Mouse (Mus musculus): ENCODE data around the gene Ankrd28. TPM values are rescaled to one million over a fixed set of nuclear protein-coding genes. Genes with fewer than 3 reads are reported as not detected.

Gene Ankrd28
- polyA plus RNA-seq, 1 experiment = 34.0 TPM

DNA sequence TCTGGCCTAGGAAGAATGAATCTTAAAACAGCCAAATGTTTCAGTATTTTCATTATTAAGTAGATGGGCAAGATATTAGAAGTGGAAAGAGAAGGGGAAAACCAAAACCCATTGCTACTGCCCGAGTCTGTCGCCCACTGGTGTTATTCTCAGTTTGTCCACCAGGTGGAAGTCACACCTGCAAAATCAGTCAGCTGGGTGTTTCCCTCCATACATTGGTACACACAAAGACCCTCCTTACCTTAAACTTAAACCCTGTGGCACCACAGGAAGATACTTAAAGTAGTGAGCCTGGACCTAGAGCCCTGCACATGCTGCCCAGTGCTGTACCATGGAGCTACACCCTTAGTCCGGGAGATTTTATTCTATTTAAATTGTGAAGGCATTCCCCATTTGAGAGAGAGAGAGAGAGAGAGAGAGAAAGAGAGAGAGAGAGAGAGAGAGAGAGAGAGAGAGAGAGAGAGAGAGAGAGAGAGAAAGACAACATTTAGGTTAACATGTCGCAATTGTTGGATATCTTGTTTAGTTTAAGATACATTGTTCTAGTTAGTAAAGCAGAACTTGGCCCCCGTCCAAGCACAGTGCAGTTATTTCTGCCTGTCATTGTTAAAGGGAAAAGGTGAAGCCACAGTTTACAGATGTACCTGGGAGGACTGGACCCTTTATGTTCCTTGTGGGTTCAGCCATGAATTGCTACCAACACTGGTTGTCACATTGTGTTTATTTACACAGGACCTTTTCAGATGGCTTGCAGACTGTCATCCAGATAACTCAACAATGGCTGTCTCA, 173.4 kb downstream of the Ankrd28 start:
- Histone ChIP-seq H3K4me3 (replicated peaks; ENCODE audit: insufficient read depth, low read depth, low read length) (no peak overlapping the region), H3K27me3 (ENCODE audit: control insufficient read depth, insufficient read depth, low read length) (no peaks in the 10 kb centered on the region), H3K27ac (ENCODE audit: insufficient read depth, low read length) (no peak overlapping the region), H3K4me1 (ENCODE audit: control insufficient read depth, insufficient read depth, low read length) (no peaks in the 10 kb centered on the region)
- 42% methylated on average over 5 of the region's 5 CpGs for WGBS
- no peak for TF ChIP-seq POLR2A (IDR thresholded peaks at IDR 0.05; ENCODE audit: borderline replicate concordance, insufficient read depth, low read length)
- TF ChIP-seq CTCF (IDR thresholded peaks at IDR 0.05; ENCODE audit: borderline replicate concordance, insufficient read depth, low read depth, low read length) = peak; percentile 92
- peak; percentile 71 to 80 for DNase-seq

- no peak overlapping the region for H3K27ac ChIP-seq (ENCODE audit: insufficient read depth, low read length)
- TF ChIP-seq CTCF (IDR thresholded peaks at IDR 0.05; ENCODE audit: borderline replicate concordance, insufficient read depth, low read depth, low read length) = no peak
- no peak for TF ChIP-seq POLR2A (IDR thresholded peaks at IDR 0.05; ENCODE audit: borderline replicate concordance, insufficient read depth, low read length)
- WGBS = 81% methylated on average over 7 of the region's 7 CpGs
- no peaks in the 10 kb centered on the region for H3K27me3 ChIP-seq (ENCODE audit: control insufficient read depth, insufficient read depth, low read length)
- no peak for DNase-seq
- H3K4me3 ChIP-seq (replicated peaks; ENCODE audit: insufficient read depth, low read depth, low read length) = no peak overlapping the region
- no peaks in the 10 kb centered on the region for H3K4me1 ChIP-seq (ENCODE audit: control insufficient read depth, insufficient read depth, low read length)
Measured at GRCm38 (mm10) chr14:31656386-31656785, 174.1 kb downstream of the Ankrd28 start.

GRCm38 (mm10) chr14:31655406-31655805, 175.0 kb downstream of the Ankrd28 start:
- Histone ChIP-seq H3K4me3 (replicated peaks; ENCODE audit: insufficient read depth, low read depth, low read length) (no peak overlapping the region), H3K27me3 (ENCODE audit: control insufficient read depth, insufficient read depth, low read length) (no peaks in the 10 kb centered on the region), H3K27ac (ENCODE audit: insufficient read depth, low read length) (no peak overlapping the region), H3K4me1 (ENCODE audit: control insufficient read depth, insufficient read depth, low read length) (no peaks in the 10 kb centered on the region)
- no peak for DNase-seq
- TF ChIP-seq POLR2A (IDR thresholded peaks at IDR 0.05; ENCODE audit: borderline replicate concordance, insufficient read depth, low read length) (no peak), CTCF (IDR thresholded peaks at IDR 0.05; ENCODE audit: borderline replicate concordance, insufficient read depth, low read depth, low read length) (no peak)
- whole genome bisulfite sequencing = 80% methylated on average over 14 of the region's 14 CpGs

- H3K4me3 ChIP-seq (replicated peaks; ENCODE audit: insufficient read depth, low read depth, low read length) = no peak overlapping the region
- DNase-seq = no peak
- 45% methylated on average over 5 of the region's 5 CpGs for WGBS
Measured at GRCm38 (mm10) chr14:31654816-31655215, 175.6 kb downstream of the Ankrd28 start.

GRCm38 (mm10) chr14:31653101-31653875, 177.2 kb downstream of the Ankrd28 start:
- 85% methylated on average over 14 of the region's 14 CpGs for WGBS
- TF ChIP-seq CTCF (IDR thresholded peaks at IDR 0.05; ENCODE audit: borderline replicate concordance, insufficient read depth, low read depth, low read length) (no peak), POLR2A (IDR thresholded peaks at IDR 0.05; ENCODE audit: borderline replicate concordance, insufficient read depth, low read length) (no peak)

More at GRCm38 (mm10) chr14:31654816-31655215, 175.6 kb downstream of the Ankrd28 start:
- Histone ChIP-seq H3K27ac (ENCODE audit: insufficient read depth, low read length) (no peak overlapping the region), H3K27me3 (ENCODE audit: control insufficient read depth, insufficient read depth, low read length) (no peaks in the 10 kb centered on the region), H3K4me1 (ENCODE audit: control insufficient read depth, insufficient read depth, low read length) (no peaks in the 10 kb centered on the region)
- TF ChIP-seq CTCF (IDR thresholded peaks at IDR 0.05; ENCODE audit: borderline replicate concordance, insufficient read depth, low read depth, low read length) = no peak
- TF ChIP-seq POLR2A (IDR thresholded peaks at IDR 0.05; ENCODE audit: borderline replicate concordance, insufficient read depth, low read length) = no peak

DNA sequence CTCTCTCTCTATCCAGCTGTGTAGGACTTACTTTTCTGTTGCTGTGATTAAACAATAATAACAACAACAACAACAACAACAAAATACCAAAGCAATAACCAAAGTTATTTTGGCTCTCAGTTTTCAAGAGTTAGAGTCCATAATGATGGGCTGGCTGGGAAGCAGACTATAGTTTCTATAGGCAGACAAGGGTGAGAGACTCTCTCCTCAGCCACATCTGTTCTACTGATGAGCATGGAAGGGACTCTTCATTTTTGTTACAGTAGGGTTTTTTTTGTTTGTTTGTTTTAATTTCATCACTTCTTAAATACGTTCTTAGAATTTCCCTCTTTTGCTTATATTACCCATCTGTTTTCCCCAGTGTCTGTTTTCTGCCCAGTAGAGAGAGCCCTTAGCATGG, 177.8 kb downstream of the Ankrd28 start:
- Histone ChIP-seq H3K4me3 (replicated peaks; ENCODE audit: insufficient read depth, low read depth, low read length) (no peak overlapping the region), H3K27me3 (ENCODE audit: control insufficient read depth, insufficient read depth, low read length) (no peaks in the 10 kb centered on the region), H3K27ac (ENCODE audit: insufficient read depth, low read length) (no peak overlapping the region), H3K4me1 (ENCODE audit: control insufficient read depth, insufficient read depth, low read length) (no peaks in the 10 kb centered on the region)
- TF ChIP-seq POLR2A (IDR thresholded peaks at IDR 0.05; ENCODE audit: borderline replicate concordance, insufficient read depth, low read length) (no peak), CTCF (IDR thresholded peaks at IDR 0.05; ENCODE audit: borderline replicate concordance, insufficient read depth, low read depth, low read length) (no peak)
- WGBS = 93% methylated on average over 1 of the region's 1 CpGs
- no peak for DNase-seq

More at GRCm38 (mm10) chr14:31653101-31653875, 177.2 kb downstream of the Ankrd28 start:
- H3K4me3 ChIP-seq (replicated peaks; ENCODE audit: insufficient read depth, low read depth, low read length) = no peak overlapping the region
- DNase-seq = no peak
- no peak overlapping the region for H3K27ac ChIP-seq (ENCODE audit: insufficient read depth, low read length)
- no peaks in the 10 kb centered on the region for H3K27me3 ChIP-seq (ENCODE audit: control insufficient read depth, insufficient read depth, low read length)
- H3K4me1 ChIP-seq (ENCODE audit: control insufficient read depth, insufficient read depth, low read length) = no peaks in the 10 kb centered on the region

GRCm38 (mm10) chr14:31652106-31652505, 178.3 kb downstream of the Ankrd28 start:
- WGBS = 66% methylated on average over 5 of the region's 5 CpGs
- H3K4me3 ChIP-seq (replicated peaks; ENCODE audit: insufficient read depth, low read depth, low read length) = no peak overlapping the region
- no peaks in the 10 kb centered on the region for H3K4me1 ChIP-seq (ENCODE audit: control insufficient read depth, insufficient read depth, low read length)
- DNase-seq = no peak
- no peaks in the 10 kb centered on the region for H3K27me3 ChIP-seq (ENCODE audit: control insufficient read depth, insufficient read depth, low read length)
- no peak overlapping the region for H3K27ac ChIP-seq (ENCODE audit: insufficient read depth, low read length)
- no peak for TF ChIP-seq POLR2A (IDR thresholded peaks at IDR 0.05; ENCODE audit: borderline replicate concordance, insufficient read depth, low read length)
- no peak for TF ChIP-seq CTCF (IDR thresholded peaks at IDR 0.05; ENCODE audit: borderline replicate concordance, insufficient read depth, low read depth, low read length)

Data from cerebellum, adult 2 months (tissue).